Mouse (Mus musculus) small intestine, adult 2 months (tissue): ENCODE measurements at regions not wholly inside any gene's neighbourhood (a gene's known extent, or its start where the extent isn't known, plus 50 kb on each side); places are given as distances from the start of the nearest gene placed in this dataset.
A peak's percentile ranks its signal among the peaks of the same experiment; 100 is the strongest.

Source experiments
- H3K27ac ChIP-seq: fragments of 200-500 bp; 2 replicates; pipeline ENCODE4 v1.5.1; 2012; ENCODE audit warnings: low read depth, low read length, control low read depth, inconsistent platforms; ENCODE audit not compliant: insufficient read depth
- H3K27me3 ChIP-seq: fragments of 200-500 bp; 2 replicates; pipeline ENCODE4 v1.6.1; 2012; ENCODE audit warnings: mild to moderate bottlenecking, moderate library complexity, low read length, inconsistent platforms; ENCODE audit not compliant: control insufficient read depth, insufficient read depth
- H3K36me3 ChIP-seq: fragments of 200-500 bp; 2 replicates; pipeline ENCODE4 v1.6.1; 2012; ENCODE audit warnings: mild to moderate bottlenecking, low read length, control low read depth, inconsistent platforms; ENCODE audit not compliant: control insufficient read depth, insufficient read depth
- H3K4me1 ChIP-seq: fragments of 200-500 bp; 2 replicates; pipeline ENCODE4 v1.6.1; 2012; ENCODE audit warnings: low read length, inconsistent platforms, mixed read lengths; ENCODE audit not compliant: control insufficient read depth, insufficient read depth, insufficient read length
- H3K4me3 ChIP-seq: fragments of 200-500 bp; 2 replicates; pipeline ENCODE4 v1.5.1; 2012; ENCODE audit warnings: low read depth, mild to moderate bottlenecking, control low read depth, inconsistent platforms, low read length, moderate library complexity
- CTCF ChIP-seq: fragments of 200-500 bp; IDR thresholded peaks from 2 replicates; pipeline ENCODE4 v1.5.1; 2012; ENCODE audit warnings: low read depth, mild to moderate bottlenecking, control low read depth, inconsistent platforms, low read length, moderate library complexity, mixed read lengths; ENCODE audit not compliant: insufficient replicate concordance, insufficient read length; ENCODE audit errors: extremely low read depth
- POLR2A ChIP-seq: fragments of 200-500 bp; IDR thresholded peaks from 2 replicates; pipeline ENCODE4 v1.6.1; 2012; ENCODE audit warnings: low read depth, mild to moderate bottlenecking, control low read depth, inconsistent platforms, low read length, moderate library complexity
- WGBS: fragments of 180-500 bp; shearing (Covaris S2); methylation state at CpG from one replicate; pipeline ENCODE4 v1.1.7; 2018; 5-methylcytosine and 5-hydroxymethylcytosine counted together

DNA sequence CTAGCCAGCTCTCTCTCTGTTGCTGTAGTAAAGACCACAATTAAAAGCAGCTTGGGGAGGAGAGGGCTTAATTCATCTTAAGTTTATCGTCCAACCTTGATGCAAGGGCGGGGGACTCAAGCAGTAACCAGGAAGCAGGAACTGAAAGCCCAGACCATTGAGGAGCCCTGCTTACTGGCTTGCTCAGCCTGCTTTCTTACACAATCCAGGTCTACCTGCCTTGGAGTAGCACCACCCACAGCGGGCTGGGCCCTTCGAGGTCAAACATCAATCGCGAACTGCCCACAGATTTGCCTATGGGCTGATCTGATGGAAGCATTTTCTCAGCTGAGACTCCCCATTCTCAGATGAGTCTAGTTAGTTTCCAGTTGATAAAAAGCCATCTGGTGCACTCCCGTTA, 165.3 kb downstream of the B3glct start:
- H3K4me1 ChIP-seq: peaks cover 14% of the 10 kb centered on the region; the same call in 1 of the 2 replicates
- WGBS: 16% methylated on average over 7 of the region's 7 CpGs
- no peak overlapping the region for H3K4me3 ChIP-seq
- H3K27me3 ChIP-seq: no peaks in the 10 kb centered on the region
- peak overlapping the region; percentile 32; the same call in 1 of the 2 replicates for H3K27ac ChIP-seq
- TF ChIP-seq POLR2A (no peak), CTCF (no peak)
- no peaks in the 10 kb centered on the region for H3K36me3 ChIP-seq

DNA sequence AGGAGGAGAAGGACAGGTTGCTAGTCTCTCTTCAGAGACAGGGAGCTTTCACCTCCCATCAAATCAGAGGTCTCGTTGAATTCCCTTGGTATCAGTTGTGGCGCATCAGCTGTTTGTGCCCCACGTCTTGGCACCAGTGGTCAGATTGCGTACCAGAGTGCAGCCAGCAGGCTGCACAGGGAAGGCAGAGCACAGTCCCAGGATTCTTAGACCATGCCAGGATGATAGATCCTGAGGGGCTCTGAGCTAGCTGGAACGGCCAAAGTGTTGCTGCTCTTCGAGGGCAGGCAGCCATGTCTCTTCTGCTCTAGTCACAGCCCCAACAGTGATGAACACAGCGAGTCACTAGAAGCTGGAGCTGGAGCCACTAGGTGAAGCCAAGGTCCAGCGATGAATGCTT, 167.2 kb downstream of the B3glct start:
- Histone ChIP-seq H3K27me3 (no peaks in the 10 kb centered on the region), H3K27ac (no peak overlapping the region), H3K4me3 (no peak overlapping the region), H3K36me3 (no peaks in the 10 kb centered on the region), H3K4me1 (peaks cover 8% of the 10 kb centered on the region; the same call in 1 of the 2 replicates)
- WGBS: 92% methylated on average over 8 of the region's 8 CpGs
- no peak for TF ChIP-seq POLR2A
- TF ChIP-seq CTCF: no peak

DNA sequence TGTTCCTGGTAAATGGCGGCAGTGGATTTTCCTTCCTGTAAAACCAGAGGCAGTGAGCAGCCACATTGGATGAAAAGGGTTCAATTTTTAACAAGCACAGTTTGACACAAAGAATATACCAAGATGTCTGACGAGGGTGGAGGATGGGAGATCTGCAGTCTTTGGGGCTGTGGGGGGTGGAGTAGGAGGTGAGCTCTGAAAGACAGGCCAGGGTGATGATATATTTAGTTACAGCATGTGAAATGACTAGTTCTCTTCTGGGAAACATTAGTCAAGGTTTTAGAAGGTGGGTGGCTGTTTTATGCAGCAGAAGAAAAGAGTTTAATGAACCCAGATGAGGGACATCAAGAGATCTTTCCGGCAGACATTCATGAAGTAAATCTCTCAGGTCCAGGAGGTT, 170.0 kb upstream of the Rxfp2 start:
- Histone ChIP-seq H3K4me1 (peaks cover 3% of the 10 kb centered on the region; the same call in 1 of the 2 replicates), H3K4me3 (no peak overlapping the region), H3K27me3 (no peaks in the 10 kb centered on the region), H3K27ac (no peak overlapping the region), H3K36me3 (no peaks in the 10 kb centered on the region)
- no peak for TF ChIP-seq POLR2A
- no peak for TF ChIP-seq CTCF
- 86% methylated on average over 3 of the region's 3 CpGs for WGBS

DNA sequence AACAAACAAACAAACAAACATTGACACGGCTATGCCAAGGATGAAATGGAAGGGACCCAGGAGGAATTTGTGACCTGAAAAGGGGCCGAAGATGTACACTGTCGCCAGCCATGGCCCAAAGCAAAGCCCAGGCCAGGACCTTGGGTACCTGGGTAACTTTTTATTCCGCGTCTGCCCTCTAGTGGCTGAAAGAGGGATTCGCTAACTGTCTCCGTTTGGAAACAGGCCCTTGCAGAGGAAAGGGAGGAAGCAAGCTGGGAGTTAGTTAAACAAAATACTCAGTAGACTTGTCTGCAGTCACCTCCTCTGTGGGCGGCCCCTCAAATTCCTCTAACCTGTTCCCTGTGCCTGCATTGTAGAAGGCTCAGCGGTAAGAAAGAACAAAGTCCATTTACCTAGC, 167.5 kb upstream of the Rxfp2 start:
- Histone ChIP-seq H3K27ac (no peak overlapping the region), H3K4me3 (no peak overlapping the region), H3K36me3 (no peaks in the 10 kb centered on the region), H3K4me1 (no peaks in the 10 kb centered on the region), H3K27me3 (no peaks in the 10 kb centered on the region)
- TF ChIP-seq POLR2A (no peak), CTCF (peak; percentile 84; the same call in 1 of the 2 replicates)
- 7% methylated on average over 9 of the region's 9 CpGs for WGBS

DNA sequence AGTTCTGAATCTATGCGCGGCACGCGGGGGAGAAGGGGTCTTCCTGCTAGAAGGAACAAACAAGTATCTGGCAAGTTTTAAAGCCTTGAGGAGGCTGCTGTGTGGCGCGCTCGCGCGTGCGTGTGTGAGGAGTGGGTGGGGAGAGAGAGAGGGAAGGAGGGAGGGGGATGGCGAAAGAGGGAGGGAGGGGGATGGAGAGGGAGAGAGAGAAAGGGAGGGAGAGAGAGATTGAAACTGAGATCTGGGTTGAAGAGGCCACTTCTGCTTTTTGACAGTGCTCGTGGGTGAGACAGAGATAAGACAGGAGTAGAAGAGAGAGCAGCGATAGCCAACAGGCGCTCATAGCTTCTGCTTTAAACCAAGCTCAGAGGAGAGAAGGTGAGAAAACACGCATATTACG, 166.0 kb upstream of the Rxfp2 start:
- no peaks in the 10 kb centered on the region for H3K27me3 ChIP-seq
- H3K36me3 ChIP-seq: no peaks in the 10 kb centered on the region
- TF ChIP-seq POLR2A (no peak), CTCF (no peak)
- 38% methylated on average over 16 of the region's 16 CpGs for WGBS
- H3K27ac ChIP-seq: no peak overlapping the region
- no peaks in the 10 kb centered on the region for H3K4me1 ChIP-seq
- 0 out of 2 replicates have a peak overlapping the region, but pooled peaks have one; percentile 3 for H3K4me3 ChIP-seq

DNA sequence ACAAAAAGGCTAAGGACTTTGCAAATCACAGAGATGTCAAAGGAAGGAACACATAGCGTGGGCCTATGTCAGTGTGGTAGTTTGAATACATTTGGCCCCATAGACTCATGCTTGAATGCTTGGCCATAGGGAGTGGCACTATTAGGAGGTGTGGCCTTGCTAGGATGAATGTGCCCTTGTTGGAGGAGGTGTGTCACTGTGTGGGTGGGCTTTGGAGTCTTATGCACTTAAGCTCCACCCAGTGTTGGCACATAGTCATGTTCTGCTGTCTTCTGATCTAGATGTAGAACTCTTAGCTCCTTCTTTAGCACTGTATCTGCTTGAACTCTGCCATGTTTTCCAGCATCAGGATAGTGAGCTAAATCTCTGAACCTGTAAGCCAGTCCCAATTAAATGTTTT, 162.4 kb upstream of the Rxfp2 start:
- H3K36me3 ChIP-seq: no peaks in the 10 kb centered on the region
- H3K27ac ChIP-seq: no peak overlapping the region
- no peaks in the 10 kb centered on the region for H3K4me1 ChIP-seq
- H3K4me3 ChIP-seq: no peak overlapping the region
- 95% methylated on average over 1 of the region's 1 CpGs for WGBS
- TF ChIP-seq POLR2A (no peak), CTCF (no peak)
- H3K27me3 ChIP-seq: no peaks in the 10 kb centered on the region

DNA sequence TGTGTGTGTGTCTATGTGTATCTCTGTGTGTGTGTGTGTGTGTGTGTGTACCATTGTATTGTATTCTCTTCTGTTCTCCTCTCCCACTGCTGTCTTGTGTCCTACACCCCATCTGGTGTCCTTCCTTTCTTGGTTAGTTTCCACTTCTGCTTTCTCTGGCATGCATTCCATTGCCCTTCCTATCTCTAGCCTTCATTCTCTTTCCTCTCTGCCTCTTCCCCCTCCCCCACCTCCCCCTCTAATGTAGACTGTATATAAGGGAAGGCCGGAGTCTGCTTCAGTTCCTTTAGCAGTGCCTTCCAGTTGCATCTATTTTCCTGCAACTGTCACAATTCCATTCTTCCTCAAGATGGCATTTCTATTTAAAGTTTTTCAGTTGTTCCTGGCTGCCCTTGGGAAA, 161.5 kb upstream of the Rxfp2 start:
- Histone ChIP-seq H3K27me3 (no peaks in the 10 kb centered on the region), H3K27ac (no peak overlapping the region), H3K4me3 (no peak overlapping the region), H3K36me3 (no peaks in the 10 kb centered on the region), H3K4me1 (no peaks in the 10 kb centered on the region)
- whole genome bisulfite sequencing: 75% methylated on average over 1 of the region's 1 CpGs
- TF ChIP-seq POLR2A: no peak
- TF ChIP-seq CTCF: no peak

DNA sequence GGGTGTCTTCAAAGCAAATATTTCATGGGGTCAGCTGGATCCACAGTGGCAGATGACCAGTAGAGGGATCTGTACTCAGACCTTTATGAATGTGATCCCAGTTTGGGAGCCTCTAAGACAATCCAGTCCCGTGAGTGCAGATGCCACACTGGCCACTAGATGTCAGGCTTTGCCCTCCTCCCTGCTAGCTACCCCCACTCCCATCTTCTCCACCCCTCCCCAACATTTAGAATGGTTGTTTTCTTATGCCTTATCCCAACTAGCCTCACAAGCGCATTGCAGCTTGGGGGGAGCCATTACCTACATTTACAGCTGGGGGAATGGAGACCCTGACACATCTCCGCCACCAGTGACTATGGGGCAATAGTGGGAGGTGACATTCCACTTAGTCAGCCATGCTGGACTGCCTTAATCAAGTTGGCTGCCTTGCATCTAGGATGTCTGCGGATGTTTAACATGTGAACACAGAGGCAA, 156.9 kb upstream of the Rxfp2 start:
- Histone ChIP-seq H3K4me3 (no peak overlapping the region), H3K36me3 (no peaks in the 10 kb centered on the region), H3K4me1 (peaks cover 5% of the 10 kb centered on the region; the same call in 1 of the 2 replicates), H3K27ac (no peak overlapping the region), H3K27me3 (no peaks in the 10 kb centered on the region)
- TF ChIP-seq POLR2A: no peak
- peak; percentile 76; the same call in 1 of the 2 replicates for TF ChIP-seq CTCF
- 62% methylated on average over 4 of the region's 4 CpGs for WGBS
